Mouse (Mus musculus) gastrocnemius, adult 18-20 months (tissue): Measurements from ENCODE around the gene Ankrd52. TPM values are rescaled to one million over a fixed set of nuclear protein-coding genes. Genes with fewer than 3 reads are reported as not detected.
A peak's percentile ranks its signal among the peaks of the same experiment; 100 is the strongest.

Experiments
- DNase-seq: peaks from one replicate; pipeline ENCODE4 v3.0.0; 2021; ENCODE audit warnings: low spot score
- microRNA-seq: library from miRNA; unstranded; fragments of <30 nt; microRNA quantifications from one replicate; pipeline ENCODE4 v1.2.0, GENCODE M21; 2021
- total RNA-seq, 2 experiments: library from RNA; stranded (reverse); gene quantifications; 2 replicates each; pipeline ENCODE4 v1.2.3; 2021

Gene Ankrd52
- total RNA-seq, 2 experiments from 2014 or later, result 44.5 to 47.0 TPM

DNA sequence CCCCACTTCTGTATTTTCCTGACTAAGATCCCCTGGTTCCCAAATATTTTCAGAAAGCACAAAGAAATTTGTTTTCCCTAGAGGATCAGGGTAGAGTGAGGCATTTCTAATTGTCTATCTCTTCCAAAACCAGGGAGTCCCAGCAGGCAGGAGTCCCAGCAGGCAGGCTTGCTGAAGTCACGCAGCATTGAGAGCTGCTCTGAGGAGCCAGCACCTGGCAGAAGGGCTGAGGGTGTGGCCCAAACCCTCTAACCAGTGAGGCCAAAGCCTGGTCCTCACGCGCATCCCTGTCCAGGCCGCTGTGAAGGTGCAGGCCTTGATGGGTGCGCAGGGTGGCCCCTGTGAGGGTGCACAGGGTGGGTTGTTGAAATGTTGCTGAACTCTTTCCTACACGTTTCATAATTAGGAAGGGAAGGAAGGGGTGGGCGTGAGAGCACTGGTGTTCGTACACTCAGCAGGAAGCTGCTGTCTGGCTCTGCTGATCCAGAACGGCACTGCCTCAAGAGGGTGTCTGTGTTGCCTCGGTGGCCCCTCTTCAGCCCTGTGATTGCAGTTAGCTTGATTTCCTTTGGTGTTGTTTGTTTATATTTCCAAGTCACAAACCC, 61.9 kb downstream of the Ankrd52 start:
- no peak for DNase-seq

DNA sequence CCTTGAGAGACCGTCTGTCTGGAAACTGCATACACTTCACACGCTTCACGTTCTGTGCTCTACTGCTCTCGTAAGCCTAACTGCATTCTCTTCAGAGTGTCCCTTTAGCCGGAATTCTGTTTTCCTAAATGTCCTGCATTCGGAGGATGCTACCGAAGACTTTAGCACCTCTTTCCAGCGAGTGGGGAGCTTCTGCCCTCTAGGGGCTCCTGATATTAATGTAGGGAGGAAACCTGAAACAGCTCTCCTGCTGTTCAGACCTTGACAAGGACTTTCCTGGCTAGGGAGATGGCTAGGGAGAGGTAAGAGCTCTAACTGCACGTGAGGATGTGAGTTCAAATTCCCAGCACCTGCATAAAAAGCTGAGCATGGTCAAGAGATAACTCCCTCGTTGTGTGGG, 63.5 kb downstream of the Ankrd52 start:
- DNase-seq, result no peak

DNA sequence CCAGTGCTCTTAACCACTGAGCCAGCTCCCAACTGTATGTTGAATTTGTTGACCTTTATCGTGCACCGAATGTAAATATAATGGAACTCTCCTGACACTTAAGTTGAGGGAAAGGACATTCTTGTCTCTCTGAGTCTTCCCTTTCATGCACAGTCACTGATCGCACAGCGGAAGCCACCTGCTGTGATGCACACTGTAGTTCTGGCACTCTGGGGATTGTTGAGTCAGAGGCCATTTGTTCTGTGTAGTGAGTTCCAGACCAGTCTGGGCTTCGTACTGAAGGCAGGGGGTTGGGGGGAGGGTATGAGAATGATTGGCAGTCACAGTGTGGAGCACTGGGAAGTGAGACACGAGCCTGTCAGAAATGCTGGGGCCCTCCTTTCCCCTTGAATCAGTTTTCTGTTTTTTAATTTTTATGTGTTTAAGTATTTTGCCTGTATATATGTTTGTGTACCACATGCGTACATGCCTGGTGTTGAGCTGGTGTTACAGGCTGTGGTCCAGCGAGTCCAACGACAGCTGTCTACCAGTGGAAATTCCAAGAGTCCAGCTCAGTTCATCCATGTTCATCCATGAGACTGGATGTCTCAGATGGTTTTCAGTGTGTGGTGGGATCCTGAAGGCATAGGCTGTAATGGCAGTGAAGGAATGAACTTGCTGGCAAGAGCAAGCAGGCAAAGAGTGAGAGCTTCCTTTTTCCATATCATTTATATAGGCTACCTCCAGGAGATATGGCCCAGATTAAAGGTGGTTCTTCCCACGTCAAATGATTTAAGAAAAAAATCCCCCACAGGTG, 64.6 kb downstream of the Ankrd52 start:
- DNase-seq, result no peak

- DNase-seq, result no peak
Measured at GRCm38 (mm10) chr10:128442718-128443117, 65.8 kb downstream of the Ankrd52 start.

GRCm38 (mm10) chr10:128444354-128444753, 67.4 kb downstream of the Ankrd52 start:
- no peak for DNase-seq

DNA sequence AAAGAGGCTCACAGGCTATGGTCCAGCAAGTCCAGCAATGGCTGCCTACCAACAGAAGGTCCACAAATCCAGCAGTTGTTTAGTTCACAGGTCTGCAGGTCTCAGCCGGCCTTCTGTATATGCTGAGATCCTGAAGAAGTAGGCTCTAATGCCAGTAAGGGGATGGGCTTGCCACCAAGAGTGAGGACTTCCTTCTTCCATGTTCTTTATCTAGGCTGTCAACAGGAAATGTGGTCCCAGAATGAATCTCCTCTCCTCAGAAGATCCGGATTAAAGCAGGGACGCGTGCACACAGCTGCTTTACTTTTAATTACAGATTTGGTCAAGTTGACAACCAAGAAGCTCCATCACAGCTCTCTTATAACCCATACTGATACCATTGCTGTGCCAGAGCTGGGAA, 68.5 kb downstream of the Ankrd52 start:
- no peak for DNase-seq

GRCm38 (mm10) chr10:128451014-128451413, 74.1 kb downstream of the Ankrd52 start:
- no peak for DNase-seq

GRCm38 (mm10) chr10:128454471-128454870, 77.6 kb downstream of the Ankrd52 start:
- no peak for DNase-seq

DNA sequence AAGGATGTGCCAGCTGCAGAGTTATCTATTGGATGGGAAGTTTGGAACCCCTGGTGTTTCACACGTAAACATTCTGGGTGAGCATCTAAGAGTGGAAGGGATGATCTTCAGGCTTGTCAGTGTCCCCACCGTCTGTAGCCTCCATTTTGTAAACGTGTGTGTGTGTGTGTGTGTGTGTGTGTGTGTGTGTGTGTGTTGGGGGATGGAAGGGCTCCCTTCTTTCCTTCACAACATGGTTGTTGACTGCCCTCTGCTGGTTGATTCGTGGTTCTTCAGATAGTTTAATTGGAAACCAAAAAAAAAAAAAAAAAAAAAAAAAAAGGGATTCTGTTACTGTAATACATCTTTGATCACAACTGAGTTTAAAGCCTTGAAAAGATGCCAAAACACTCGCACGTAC, 78.4 kb downstream of the Ankrd52 start:
- peak; percentile 84 for DNase-seq

DNA sequence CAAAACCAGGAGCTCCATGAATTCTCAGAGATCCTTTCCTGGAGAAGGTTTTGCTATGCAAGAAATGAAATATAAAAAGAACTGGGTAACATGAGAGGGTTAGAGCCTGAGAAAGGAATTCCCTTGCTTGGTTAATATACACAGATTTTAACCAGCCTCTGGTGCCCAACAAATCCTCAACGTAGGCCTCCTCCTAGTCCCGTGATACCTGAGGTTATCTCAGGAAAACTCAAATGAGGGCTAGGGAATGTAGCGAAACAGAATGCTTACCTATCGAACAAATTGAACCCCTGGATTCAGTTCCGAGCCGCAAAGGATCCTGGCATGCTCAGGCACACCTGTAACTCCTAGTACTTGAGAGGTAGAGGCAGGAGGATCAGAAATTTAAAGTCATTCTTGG, 80.8 kb downstream of the Ankrd52 start:
- no peak for DNase-seq

Small RNA genes within 50 kb of the gene (microRNA-seq; reads per million reads assigned to microRNA genes)
- gene Gm25361 (not detected), gene Gm26308 (not detected), gene Mir6914 (not detected), gene Mir6915 (1.4 reads per million), gene Mir8105 (1.7 reads per million)

Other genes with a start within 250 kb of the Ankrd52 start
- gene Rbms2, start 196.8 kb upstream of the Ankrd52 start, total RNA-seq, result 10 to 100 TPM; 61.7 to 69.1 TPM
- gene Gls2, start 182.7 kb upstream of the Ankrd52 start, total RNA-seq, result under 1 TPM; 0.43 TPM
- 10 to 100 TPM; 33.0 to 34.6 TPM for gene Spryd4, start 165.3 kb upstream of the Ankrd52 start, total RNA-seq
- gene Mip, start 151.3 kb upstream of the Ankrd52 start, total RNA-seq, result not detected
- gene Timeless, start 145.1 kb upstream of the Ankrd52 start, total RNA-seq, result 1 to 10 TPM; 2.1 to 3.2 TPM
- gene Apon, start 123.0 kb upstream of the Ankrd52 start, total RNA-seq, result under 1 TPM in 1 of 2 experiments, not detected in 1; 0.21 TPM
- under 1 TPM in 1 of 2 experiments, not detected in 1; 0.28 TPM for gene Apof, start 108.4 kb upstream of the Ankrd52 start, total RNA-seq
- gene Stat2, start 106.6 kb upstream of the Ankrd52 start, total RNA-seq, result 1 to 10 TPM; 2.7 to 5.2 TPM
- gene Il23a, start 78.4 kb upstream of the Ankrd52 start, total RNA-seq, result not detected
- 1 to 10 TPM; 3.3 to 3.7 TPM for gene Pan2, start 73.8 kb upstream of the Ankrd52 start, total RNA-seq
- 10 to 100 TPM; 46.4 to 48.3 TPM for gene Cnpy2, start 54.7 kb upstream of the Ankrd52 start, total RNA-seq
- gene Cs, start 39.4 kb upstream of the Ankrd52 start, total RNA-seq, result 100 to 1,000 TPM; 561 to 590 TPM
- 100 to 1,000 TPM; 388 to 467 TPM for gene Coq10a, start 8.1 kb upstream of the Ankrd52 start, total RNA-seq
- gene Slc39a5, start 24.1 kb downstream of the Ankrd52 start, total RNA-seq, result not detected
- 10 to 100 TPM; 61.0 to 65.2 TPM for gene Nabp2, start 34.4 kb downstream of the Ankrd52 start, total RNA-seq
- gene Rnf41, start 34.5 kb downstream of the Ankrd52 start, total RNA-seq, result 10 to 100 TPM; 12.7 to 13.2 TPM
- gene Smarcc2, start 82.1 kb downstream of the Ankrd52 start, total RNA-seq, result 10 to 100 TPM; 44.1 to 49.5 TPM
- 100 to 1,000 TPM; 150 to 187 TPM for gene Myl6, start 117.0 kb downstream of the Ankrd52 start, total RNA-seq
- gene Myl6b, start 121.6 kb downstream of the Ankrd52 start, total RNA-seq, result 10 to 100 TPM in 1 of 2 experiments, 1 to 10 TPM in 1; 9.0 to 28.2 TPM
- 10 to 100 TPM; 12.3 to 15.3 TPM for gene Esyt1, start 148.8 kb downstream of the Ankrd52 start, total RNA-seq
- gene Zc3h10, start 170.7 kb downstream of the Ankrd52 start, total RNA-seq, result 1 to 10 TPM; 4.6 to 8.3 TPM
- gene Rpl41, start 172.2 kb downstream of the Ankrd52 start, total RNA-seq, result 1,000 to 10,000 TPM; 1,015 to 1,049 TPM
- 10 to 100 TPM; 35.4 to 37.6 TPM for gene Pa2g4, start 188.9 kb downstream of the Ankrd52 start, total RNA-seq
- gene Erbb3, start 212.5 kb downstream of the Ankrd52 start, total RNA-seq, result 1 to 10 TPM; 2.7 TPM
- 100 to 1,000 TPM; 345 to 363 TPM for gene Rps26, start 249.6 kb downstream of the Ankrd52 start, total RNA-seq